Mouse (Mus musculus): ENCODE measurements around the gene U2af1l4. TPM values are rescaled to one million over a fixed set of nuclear protein-coding genes. Genes with fewer than 3 reads are reported as not detected.

The U2af1l4 gene
- polyA plus RNA-seq, 1 experiment from 2014 or later: 115 TPM

DNA sequence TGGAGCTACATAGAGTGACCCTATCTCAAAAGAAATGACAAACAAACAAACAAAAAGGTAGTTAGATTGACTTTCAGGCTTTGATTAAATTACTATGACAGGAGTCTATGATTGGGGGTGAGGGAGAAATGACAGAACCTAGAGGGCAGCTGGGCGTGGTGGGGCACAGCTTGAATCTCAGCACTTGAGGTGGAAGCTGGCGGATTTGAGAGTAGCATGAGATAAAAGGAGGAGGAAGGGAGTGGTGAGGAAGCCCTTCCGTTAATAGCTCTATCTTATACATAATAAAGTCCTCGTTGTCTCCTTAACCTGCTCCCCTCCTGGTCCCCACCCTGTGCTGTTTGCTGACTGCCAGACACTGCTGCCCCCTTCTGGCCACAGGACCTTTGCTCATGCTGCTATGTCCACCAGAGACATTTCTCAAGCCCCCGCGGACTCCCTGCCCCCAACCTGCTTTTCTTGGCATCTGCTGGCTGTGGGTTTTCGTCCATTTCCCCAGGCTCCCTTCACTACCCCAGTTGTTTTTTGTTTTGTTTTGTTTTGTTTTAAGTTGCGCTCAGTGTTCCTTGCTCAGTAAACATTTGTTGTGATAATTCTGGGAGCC, 44.7 kb downstream of the U2af1l4 start:
- Histone ChIP-seq H3K9ac (ENCODE audit: low read length) (no peak overlapping the region), H3K27ac (replicated peaks in 1 of 2; ENCODE audit: control insufficient read depth in 1 of 2, insufficient read depth in 1 of 2, low read depth in 2 of 2, low read length in 2 of 2) (no peak overlapping the region), H3K9me3 (ENCODE audit: control insufficient read depth, low read length) (no peaks in the 10 kb centered on the region), H3K36me3 (ENCODE audit: control insufficient read depth, insufficient read depth, low read length) (no peaks in the 10 kb centered on the region), H3K4me1 (ENCODE audit: control insufficient read depth in 2 of 2, insufficient read depth in 2 of 2, low read length in 2 of 2) (peaks cover 8 to 10% of the 10 kb centered on the region in 2 experiments), H3K27me3 (ENCODE audit: control insufficient read depth, insufficient read depth, low read length) (no peaks in the 10 kb centered on the region), H3K4me3 (ENCODE audit: control insufficient read depth in 1 of 2, insufficient read depth in 1 of 2, low read depth in 1 of 2, low read length in 2 of 2) (no peak overlapping the region), H3K4me2 (ENCODE audit: low read length) (no peak overlapping the region)
- 23% methylated on average over 8 of the region's 8 CpGs for WGBS
- ATAC-seq (ENCODE audit: insufficient number of reproducible peaks, insufficient read depth, low FRiP score, low read depth): no peak

DNA sequence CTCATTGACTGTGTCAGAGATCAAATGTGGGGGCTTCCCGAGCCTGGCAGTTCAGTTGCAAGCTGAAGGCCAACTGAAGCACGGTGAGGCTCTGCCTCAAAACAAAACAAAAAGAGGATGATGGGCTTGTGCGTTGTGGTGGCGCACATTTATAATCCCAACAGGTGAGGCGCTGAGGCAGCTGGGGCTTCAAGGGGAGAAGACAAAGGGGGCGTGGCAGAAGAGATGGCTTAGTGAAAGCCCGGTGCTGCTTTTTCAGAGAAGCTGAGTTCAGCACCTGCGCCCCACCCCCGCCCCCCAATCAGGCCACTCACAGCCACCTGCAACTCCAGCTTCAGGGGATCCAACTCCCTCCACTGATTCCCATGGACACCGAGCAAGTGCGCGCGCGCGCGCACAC, 45.4 kb downstream of the U2af1l4 start:
- WGBS: 48% methylated on average over 16 of the region's 16 CpGs
- Histone ChIP-seq H3K9ac (ENCODE audit: low read length) (no peak overlapping the region), H3K36me3 (ENCODE audit: control insufficient read depth, insufficient read depth, low read length) (no peaks in the 10 kb centered on the region), H3K4me2 (ENCODE audit: low read length) (no peak overlapping the region), H3K27ac (replicated peaks in 1 of 2; ENCODE audit: control insufficient read depth in 1 of 2, insufficient read depth in 1 of 2, low read depth in 2 of 2, low read length in 2 of 2) (no peak overlapping the region), H3K4me3 (ENCODE audit: control insufficient read depth in 1 of 2, insufficient read depth in 1 of 2, low read depth in 1 of 2, low read length in 2 of 2) (no peak overlapping the region), H3K9me3 (ENCODE audit: control insufficient read depth, low read length) (no peaks in the 10 kb centered on the region), H3K27me3 (ENCODE audit: control insufficient read depth, insufficient read depth, low read length) (no peaks in the 10 kb centered on the region), H3K4me1 (ENCODE audit: control insufficient read depth in 2 of 2, insufficient read depth in 2 of 2, low read length in 2 of 2) (peaks cover 8 to 10% of the 10 kb centered on the region in 2 experiments)
- ATAC-seq (ENCODE audit: insufficient number of reproducible peaks, insufficient read depth, low FRiP score, low read depth): no peak

DNA sequence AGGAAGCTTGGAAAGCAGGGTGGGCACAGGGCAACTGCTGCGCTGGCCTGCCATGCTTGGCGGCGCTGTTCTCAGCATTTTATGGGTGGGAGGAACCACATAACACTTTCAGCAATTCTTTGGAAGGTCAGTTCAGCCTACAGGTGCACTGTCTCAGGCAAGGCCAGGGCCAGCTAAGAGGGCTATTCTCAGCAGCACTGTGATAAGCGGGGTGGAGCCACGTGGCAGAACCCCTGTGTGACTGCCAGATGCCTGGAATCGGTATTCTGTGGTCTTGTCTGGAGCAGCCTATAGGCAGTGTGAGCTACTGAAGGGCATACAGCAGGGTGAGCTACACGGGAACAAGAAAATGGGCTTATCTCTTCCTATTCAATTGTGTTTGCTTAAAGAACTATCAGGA, 46.9 kb downstream of the U2af1l4 start:
- Histone ChIP-seq H3K9ac (ENCODE audit: low read length) (peak overlapping the region; percentile 46; the same call in 1 of the 2 replicates), H3K27ac (replicated peaks in 1 of 2; ENCODE audit: control insufficient read depth in 1 of 2, insufficient read depth in 1 of 2, low read depth in 2 of 2, low read length in 2 of 2) (peak overlapping the region; percentile 35 to 42), H3K4me3 (ENCODE audit: control insufficient read depth in 1 of 2, insufficient read depth in 1 of 2, low read depth in 1 of 2, low read length in 2 of 2) (no peak overlapping the region), H3K27me3 (ENCODE audit: control insufficient read depth, insufficient read depth, low read length) (no peaks in the 10 kb centered on the region), H3K36me3 (ENCODE audit: control insufficient read depth, insufficient read depth, low read length) (no peaks in the 10 kb centered on the region), H3K4me1 (ENCODE audit: control insufficient read depth in 2 of 2, insufficient read depth in 2 of 2, low read length in 2 of 2) (peaks cover 8 to 10% of the 10 kb centered on the region in 2 experiments), H3K9me3 (ENCODE audit: control insufficient read depth, low read length) (no peaks in the 10 kb centered on the region), H3K4me2 (ENCODE audit: low read length) (no peak overlapping the region)
- peak; percentile 68; the same call in 1 of the 2 replicates for ATAC-seq (ENCODE audit: insufficient number of reproducible peaks, insufficient read depth, low FRiP score, low read depth)
- WGBS: 28% methylated on average over 7 of the region's 7 CpGs

DNA sequence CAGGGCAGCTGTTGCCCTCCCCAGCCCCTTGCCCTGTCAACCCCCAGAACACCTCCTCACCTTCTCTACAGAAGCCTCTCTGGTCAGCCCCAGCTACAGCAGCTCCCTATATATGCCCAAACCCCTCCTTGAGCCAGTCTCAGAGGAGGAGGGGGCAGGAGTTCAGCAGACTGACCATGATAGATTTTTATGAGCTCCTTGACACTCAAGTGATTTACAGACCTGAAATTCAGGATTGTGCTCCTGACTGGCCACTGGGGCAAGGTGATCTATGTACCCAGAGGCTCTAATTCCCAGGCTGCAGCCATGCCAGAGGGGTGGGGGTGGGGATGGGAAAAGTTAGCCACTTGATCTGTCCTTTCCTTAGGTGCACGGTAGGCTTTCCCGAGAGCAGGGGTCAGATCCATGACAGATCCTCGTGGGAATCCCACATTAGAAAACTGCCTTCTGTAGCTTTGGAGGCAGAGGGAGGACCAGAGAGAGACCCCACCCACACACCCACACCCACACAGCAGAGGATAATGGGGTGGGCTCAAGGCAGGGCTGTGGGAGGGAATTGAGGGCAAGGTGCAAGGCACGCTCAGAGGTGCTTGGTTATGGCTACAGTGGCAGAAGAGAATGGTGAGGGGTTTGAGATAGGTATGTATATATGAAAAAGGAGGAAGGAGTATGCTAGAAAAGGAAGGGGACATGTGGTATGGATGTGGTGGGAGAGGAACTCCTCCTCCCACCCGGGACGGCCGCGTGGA, 49.7 kb downstream of the U2af1l4 start, which contains the start of gene Upk1a:
Gene Upk1a (minus strand): TSS at position 194 of the 749 bp plus-strand sequence.
- no peak within 1 kb of the TSS for H3K4me2 ChIP-seq (ENCODE audit: low read length)
- no peak within 1 kb of the TSS for H3K9ac ChIP-seq (ENCODE audit: low read length)
- H3K27ac ChIP-seq (replicated peaks in 1 of 2; ENCODE audit: control insufficient read depth in 1 of 2, insufficient read depth in 1 of 2, low read depth in 2 of 2, low read length in 2 of 2): no peak within 1 kb of the TSS
- no peaks in the 10 kb centered on the region for H3K27me3 ChIP-seq (ENCODE audit: control insufficient read depth, insufficient read depth, low read length)
- H3K4me1 ChIP-seq (ENCODE audit: control insufficient read depth in 2 of 2, insufficient read depth in 2 of 2, low read length in 2 of 2): peaks cover 8 to 10% of the 10 kb centered on the region in 2 experiments
- 80% methylated on average over 8 of the region's 8 CpGs for WGBS
- no peaks in the 10 kb centered on the region for H3K9me3 ChIP-seq (ENCODE audit: control insufficient read depth, low read length)
- no peak for ATAC-seq (ENCODE audit: insufficient number of reproducible peaks, insufficient read depth, low FRiP score, low read depth)
- no peak within 1 kb of the TSS for H3K4me3 ChIP-seq (ENCODE audit: control insufficient read depth in 1 of 2, insufficient read depth in 1 of 2, low read depth in 1 of 2, low read length in 2 of 2)
- peaks cover 24% of the 10 kb centered on the region for H3K36me3 ChIP-seq (ENCODE audit: control insufficient read depth, insufficient read depth, low read length)

DNA sequence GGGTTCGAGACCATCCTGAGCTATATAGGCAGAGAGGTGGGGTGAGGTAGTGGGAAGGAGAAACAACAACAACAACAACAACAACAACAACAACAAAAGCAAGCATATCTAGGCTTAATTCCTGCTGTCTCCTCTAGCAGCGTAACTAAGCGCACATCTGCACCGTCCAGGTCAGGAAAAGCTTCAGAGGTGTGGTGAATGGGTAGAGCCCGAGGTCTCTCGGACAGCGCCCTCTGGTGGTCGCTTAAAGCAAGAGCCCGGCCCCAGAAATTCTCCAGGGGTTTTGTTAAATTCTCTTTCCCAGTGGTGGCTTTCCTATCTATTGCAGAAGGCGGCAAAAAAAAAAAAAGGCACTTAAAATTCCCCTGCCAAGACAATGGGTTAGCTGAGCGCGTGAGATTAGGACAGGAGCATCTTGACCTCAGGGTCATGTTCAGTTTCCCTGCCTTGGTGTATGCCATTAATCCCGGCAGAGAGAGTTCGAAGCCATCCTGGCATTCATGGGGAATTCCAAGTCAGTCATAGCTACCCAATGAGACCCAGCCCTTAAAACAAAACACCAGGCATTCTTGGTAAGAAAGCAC, 50.5 kb downstream of the U2af1l4 start:
- no peak; the same call in 1 of the 2 replicates for ATAC-seq (ENCODE audit: insufficient number of reproducible peaks, insufficient read depth, low FRiP score, low read depth)
- 20% methylated on average over 14 of the region's 14 CpGs for WGBS
- Histone ChIP-seq H3K27me3 (ENCODE audit: control insufficient read depth, insufficient read depth, low read length) (no peaks in the 10 kb centered on the region), H3K9ac (ENCODE audit: low read length) (no peak overlapping the region), H3K4me2 (ENCODE audit: low read length) (no peak overlapping the region), H3K27ac (replicated peaks in 1 of 2; ENCODE audit: control insufficient read depth in 1 of 2, insufficient read depth in 1 of 2, low read depth in 2 of 2, low read length in 2 of 2) (no peak overlapping the region), H3K4me3 (ENCODE audit: control insufficient read depth in 1 of 2, insufficient read depth in 1 of 2, low read depth in 1 of 2, low read length in 2 of 2) (no peak overlapping the region), H3K36me3 (ENCODE audit: control insufficient read depth, insufficient read depth, low read length) (peaks cover 32% of the 10 kb centered on the region), H3K9me3 (ENCODE audit: control insufficient read depth, low read length) (no peaks in the 10 kb centered on the region), H3K4me1 (ENCODE audit: control insufficient read depth in 2 of 2, insufficient read depth in 2 of 2, low read length in 2 of 2) (peaks cover 8 to 10% of the 10 kb centered on the region in 2 experiments)

DNA sequence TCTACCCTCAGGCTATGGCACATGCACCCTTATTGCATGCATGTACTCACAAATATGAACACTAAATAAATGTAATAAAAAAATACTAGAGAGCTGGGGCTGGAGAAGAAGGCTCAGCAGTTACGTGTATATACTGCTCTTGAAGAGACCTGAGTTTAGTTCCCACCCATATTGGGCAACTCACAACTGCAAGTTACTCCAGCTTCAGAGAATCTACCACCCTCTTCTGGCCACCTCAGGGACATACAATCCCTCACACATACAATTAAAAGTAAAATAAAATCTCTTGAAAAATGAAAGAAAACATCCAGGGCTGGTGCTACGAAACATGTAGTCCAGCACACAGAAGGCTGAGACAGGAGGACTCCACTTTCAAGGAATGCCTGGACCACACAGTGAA, 51.4 kb downstream of the U2af1l4 start:
- no peak overlapping the region for H3K9ac ChIP-seq (ENCODE audit: low read length)
- H3K9me3 ChIP-seq (ENCODE audit: control insufficient read depth, low read length): no peaks in the 10 kb centered on the region
- peaks cover 8 to 10% of the 10 kb centered on the region in 2 experiments for H3K4me1 ChIP-seq (ENCODE audit: control insufficient read depth in 2 of 2, insufficient read depth in 2 of 2, low read length in 2 of 2)
- no peak overlapping the region for H3K4me3 ChIP-seq (ENCODE audit: control insufficient read depth in 1 of 2, insufficient read depth in 1 of 2, low read depth in 1 of 2, low read length in 2 of 2)
- H3K4me2 ChIP-seq (ENCODE audit: low read length): no peak overlapping the region
- H3K27ac ChIP-seq (replicated peaks in 1 of 2; ENCODE audit: control insufficient read depth in 1 of 2, insufficient read depth in 1 of 2, low read depth in 2 of 2, low read length in 2 of 2): no peak overlapping the region
- ATAC-seq (ENCODE audit: insufficient number of reproducible peaks, insufficient read depth, low FRiP score, low read depth): no peak
- peaks cover 41% of the 10 kb centered on the region for H3K36me3 ChIP-seq (ENCODE audit: control insufficient read depth, insufficient read depth, low read length)
- WGBS: 77% methylated on average over 2 of the region's 2 CpGs
- no peaks in the 10 kb centered on the region for H3K27me3 ChIP-seq (ENCODE audit: control insufficient read depth, insufficient read depth, low read length)
